Mouse (Mus musculus): ENCODE measurements around the gene Fam122a. TPM values are rescaled to one million over a fixed set of nuclear protein-coding genes. Genes with fewer than 3 reads are reported as not detected.
A peak's percentile ranks its signal among the peaks of the same experiment; 100 is the strongest.

Gene Fam122a
- polyA plus RNA-seq, 1 experiment: 17.6 TPM

DNA sequence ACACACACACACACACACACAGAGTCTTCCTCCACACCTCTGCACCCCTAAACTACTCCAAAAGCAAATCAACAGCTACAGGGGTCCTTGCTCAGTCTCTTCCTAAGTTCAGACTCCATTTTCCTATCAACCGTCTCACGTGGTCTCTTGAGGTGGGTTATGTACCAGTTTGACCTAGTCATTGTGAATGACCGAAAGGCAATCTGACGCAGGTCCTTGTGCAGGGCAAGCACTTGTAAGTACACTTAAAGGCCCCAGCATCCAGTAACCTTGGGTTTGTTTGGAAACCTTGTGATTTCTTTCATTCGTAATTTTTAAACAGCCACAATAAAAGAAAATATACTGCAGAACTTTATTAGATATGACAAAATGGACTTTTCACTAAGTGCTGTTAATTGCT, 4.6 kb downstream of the Fam122a start:
- Histone ChIP-seq H3K79me3 (ENCODE audit: low read depth) (peaks cover 7% of the 10 kb centered on the region), H3K4me3 (ENCODE audit: insufficient read depth, poor library complexity, severe bottlenecking) (no peak overlapping the region), H3K79me2 (ENCODE audit: control insufficient read depth, insufficient read depth) (peaks cover 16% of the 10 kb centered on the region), H3K27me3 (ENCODE audit: control insufficient read depth, insufficient read depth, insufficient read length) (no peaks in the 10 kb centered on the region), H3ac (ENCODE audit: control insufficient read depth, insufficient read length, low read depth) (no peak overlapping the region), H3K36me3 (ENCODE audit: control insufficient read depth, insufficient read depth) (no peaks in the 10 kb centered on the region)
- TF ChIP-seq MYOD1 (IDR thresholded peaks at IDR 0.05; ENCODE audit: control insufficient read depth, insufficient read length, low read depth) (no peak), CTCF (IDR thresholded peaks at IDR 0.05; ENCODE audit: control insufficient read depth, insufficient read depth, insufficient read length) (no peak), USF1 (IDR thresholded peaks at IDR 0.05; ENCODE audit: low read depth) (no peak), FOSL1 (IDR thresholded peaks at IDR 0.05; ENCODE audit: insufficient read depth, low read length, poor library complexity, severe bottlenecking) (no peak), MAX (IDR thresholded peaks at IDR 0.05) (no peak), MYOG (IDR thresholded peaks at IDR 0.05; ENCODE audit: control insufficient read depth, extremely low read depth, insufficient read length) (no peak), CEBPB (IDR thresholded peaks at IDR 0.05; ENCODE audit: low read depth) (no peak)

DNA sequence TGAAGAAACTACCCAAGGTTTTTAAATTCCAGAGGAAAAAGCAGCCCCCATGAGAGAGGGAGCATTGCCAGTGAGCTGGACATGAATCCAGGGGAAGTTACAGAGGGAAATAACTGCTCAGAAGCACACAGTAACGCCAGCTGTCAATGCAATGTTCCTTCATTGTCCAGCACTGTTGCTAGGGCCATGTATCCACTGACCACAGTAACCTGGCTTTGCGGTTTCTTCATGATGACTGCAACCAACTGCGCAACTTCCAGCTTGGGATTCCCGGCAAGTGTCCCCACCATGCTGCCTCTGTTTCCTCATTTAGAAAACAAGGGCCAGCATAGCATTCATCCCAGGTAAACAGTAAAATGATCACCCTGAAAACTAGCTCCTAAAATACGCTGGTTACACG, 5.6 kb downstream of the Fam122a start:
- no peak overlapping the region for H3K4me3 ChIP-seq (ENCODE audit: insufficient read depth, poor library complexity, severe bottlenecking)
- TF ChIP-seq MYOD1 (IDR thresholded peaks at IDR 0.05; ENCODE audit: control insufficient read depth, insufficient read length, low read depth) (no peak), MYOG (IDR thresholded peaks at IDR 0.05; ENCODE audit: control insufficient read depth, extremely low read depth, insufficient read length) (no peak)
- no peaks in the 10 kb centered on the region for H3K27me3 ChIP-seq (ENCODE audit: control insufficient read depth, insufficient read depth, insufficient read length)
- H3K36me3 ChIP-seq (ENCODE audit: control insufficient read depth, insufficient read depth): no peaks in the 10 kb centered on the region
- H3K79me2 ChIP-seq (ENCODE audit: control insufficient read depth, insufficient read depth): peaks cover 9% of the 10 kb centered on the region
- peaks cover 4% of the 10 kb centered on the region for H3K79me3 ChIP-seq (ENCODE audit: low read depth)
- H3ac ChIP-seq (ENCODE audit: control insufficient read depth, insufficient read length, low read depth): no peak overlapping the region

DNA sequence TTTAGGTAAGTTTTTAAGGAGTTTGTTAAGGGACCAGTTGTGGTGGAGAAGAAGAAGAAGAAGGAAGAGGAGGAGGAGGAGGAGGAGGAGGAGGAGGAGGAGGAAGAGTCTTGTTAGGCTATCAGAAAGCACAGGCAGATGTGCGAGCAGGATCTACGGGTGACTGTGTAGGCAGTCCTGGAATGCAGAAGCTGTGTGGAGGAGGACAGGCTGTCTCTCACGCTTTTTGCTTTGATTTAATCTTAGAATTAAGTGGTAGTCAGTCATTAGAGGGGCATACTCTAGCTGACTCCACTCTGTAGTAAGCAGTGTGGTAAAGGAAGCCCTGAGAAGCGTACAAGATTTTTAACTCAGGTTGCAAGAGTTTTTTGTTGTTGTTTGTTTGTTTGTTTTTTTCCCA, 7.9 kb downstream of the Fam122a start:
- TF ChIP-seq MAX (IDR thresholded peaks at IDR 0.05) (no peak), FOSL1 (IDR thresholded peaks at IDR 0.05; ENCODE audit: insufficient read depth, low read length, poor library complexity, severe bottlenecking) (no peak), MYOD1 (IDR thresholded peaks at IDR 0.05; ENCODE audit: control insufficient read depth, insufficient read length, low read depth) (no peak), USF1 (IDR thresholded peaks at IDR 0.05; ENCODE audit: low read depth) (no peak), CTCF (IDR thresholded peaks at IDR 0.05; ENCODE audit: control insufficient read depth, insufficient read depth, insufficient read length) (no peak), MYOG (IDR thresholded peaks at IDR 0.05; ENCODE audit: control insufficient read depth, extremely low read depth, insufficient read length) (no peak), CEBPB (IDR thresholded peaks at IDR 0.05; ENCODE audit: low read depth) (no peak)
- H3K27me3 ChIP-seq (ENCODE audit: control insufficient read depth, insufficient read depth, insufficient read length): no peaks in the 10 kb centered on the region
- H3K79me2 ChIP-seq (ENCODE audit: control insufficient read depth, insufficient read depth): no peaks in the 10 kb centered on the region

DNA sequence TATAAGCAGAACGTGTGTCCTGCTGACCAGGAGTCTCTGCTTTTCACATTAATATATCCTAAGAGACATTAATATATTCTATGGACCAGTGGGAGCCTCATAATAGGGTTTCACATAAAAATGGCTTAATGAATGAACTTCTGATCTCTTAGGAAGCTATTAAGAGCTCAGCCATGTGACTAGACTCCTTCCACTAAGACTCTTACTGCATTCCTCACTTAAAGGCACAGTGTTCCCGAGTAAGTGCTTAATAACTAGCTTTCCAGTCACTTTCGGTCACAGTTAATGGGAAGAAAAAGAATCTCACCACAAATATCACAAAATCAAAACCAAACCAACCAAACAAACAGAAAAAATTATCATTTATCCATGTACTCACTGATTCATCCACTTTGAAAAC, 8.5 kb downstream of the Fam122a start:
- H3K4me3 ChIP-seq (ENCODE audit: insufficient read depth, poor library complexity, severe bottlenecking): no peak overlapping the region
- no peaks in the 10 kb centered on the region for H3K79me3 ChIP-seq (ENCODE audit: low read depth)
- no peaks in the 10 kb centered on the region for H3K36me3 ChIP-seq (ENCODE audit: control insufficient read depth, insufficient read depth)
- H3K79me2 ChIP-seq (ENCODE audit: control insufficient read depth, insufficient read depth): no peaks in the 10 kb centered on the region
- TF ChIP-seq CEBPB (IDR thresholded peaks at IDR 0.05; ENCODE audit: low read depth) (no peak), MYOG (IDR thresholded peaks at IDR 0.05; ENCODE audit: control insufficient read depth, extremely low read depth, insufficient read length) (no peak), FOSL1 (IDR thresholded peaks at IDR 0.05; ENCODE audit: insufficient read depth, low read length, poor library complexity, severe bottlenecking) (no peak)
- no peak overlapping the region for H3ac ChIP-seq (ENCODE audit: control insufficient read depth, insufficient read length, low read depth)
- no peaks in the 10 kb centered on the region for H3K27me3 ChIP-seq (ENCODE audit: control insufficient read depth, insufficient read depth, insufficient read length)

More for the DNA sequence above, 7.9 kb downstream of the Fam122a start:
- H3ac ChIP-seq (ENCODE audit: control insufficient read depth, insufficient read length, low read depth): no peak overlapping the region
- no peaks in the 10 kb centered on the region for H3K79me3 ChIP-seq (ENCODE audit: low read depth)
- no peaks in the 10 kb centered on the region for H3K36me3 ChIP-seq (ENCODE audit: control insufficient read depth, insufficient read depth)
- H3K4me3 ChIP-seq (ENCODE audit: insufficient read depth, poor library complexity, severe bottlenecking): no peak overlapping the region

DNA sequence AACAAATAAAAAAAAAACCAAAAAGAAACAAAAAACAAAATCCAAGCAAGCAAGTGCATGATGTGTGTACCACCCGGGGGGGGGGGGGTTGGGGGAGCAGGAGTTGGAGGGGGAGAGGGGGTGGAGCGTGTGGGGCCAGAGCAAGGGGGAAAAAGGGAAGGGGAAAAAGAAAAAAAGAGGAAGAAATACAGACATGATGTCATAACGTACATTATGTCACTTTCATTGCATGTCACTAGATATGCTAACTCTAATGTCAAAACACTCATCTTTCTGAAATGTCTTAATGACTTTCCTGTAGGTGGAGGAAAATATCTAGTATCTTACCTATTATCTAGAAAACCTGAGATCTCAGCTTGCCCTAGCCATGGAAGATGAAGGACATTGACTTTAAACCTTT, 14.1 kb downstream of the Fam122a start:
- TF ChIP-seq CTCF (IDR thresholded peaks at IDR 0.05; ENCODE audit: control insufficient read depth, insufficient read depth, insufficient read length) (no peak), CEBPB (IDR thresholded peaks at IDR 0.05; ENCODE audit: low read depth) (no peak), USF1 (IDR thresholded peaks at IDR 0.05; ENCODE audit: low read depth) (no peak), FOSL1 (IDR thresholded peaks at IDR 0.05; ENCODE audit: insufficient read depth, low read length, poor library complexity, severe bottlenecking) (no peak), MAX (IDR thresholded peaks at IDR 0.05) (no peak), MYOD1 (IDR thresholded peaks at IDR 0.05; ENCODE audit: control insufficient read depth, insufficient read length, low read depth) (no peak)
- no peak overlapping the region for H3ac ChIP-seq (ENCODE audit: control insufficient read depth, insufficient read length, low read depth)
- no peaks in the 10 kb centered on the region for H3K79me3 ChIP-seq (ENCODE audit: low read depth)
- no peak overlapping the region for H3K4me3 ChIP-seq (ENCODE audit: insufficient read depth, poor library complexity, severe bottlenecking)
- H3K27me3 ChIP-seq (ENCODE audit: control insufficient read depth, insufficient read depth, insufficient read length): no peaks in the 10 kb centered on the region
- no peaks in the 10 kb centered on the region for H3K79me2 ChIP-seq (ENCODE audit: control insufficient read depth, insufficient read depth)
- H3K36me3 ChIP-seq (ENCODE audit: control insufficient read depth, insufficient read depth): no peaks in the 10 kb centered on the region

DNA sequence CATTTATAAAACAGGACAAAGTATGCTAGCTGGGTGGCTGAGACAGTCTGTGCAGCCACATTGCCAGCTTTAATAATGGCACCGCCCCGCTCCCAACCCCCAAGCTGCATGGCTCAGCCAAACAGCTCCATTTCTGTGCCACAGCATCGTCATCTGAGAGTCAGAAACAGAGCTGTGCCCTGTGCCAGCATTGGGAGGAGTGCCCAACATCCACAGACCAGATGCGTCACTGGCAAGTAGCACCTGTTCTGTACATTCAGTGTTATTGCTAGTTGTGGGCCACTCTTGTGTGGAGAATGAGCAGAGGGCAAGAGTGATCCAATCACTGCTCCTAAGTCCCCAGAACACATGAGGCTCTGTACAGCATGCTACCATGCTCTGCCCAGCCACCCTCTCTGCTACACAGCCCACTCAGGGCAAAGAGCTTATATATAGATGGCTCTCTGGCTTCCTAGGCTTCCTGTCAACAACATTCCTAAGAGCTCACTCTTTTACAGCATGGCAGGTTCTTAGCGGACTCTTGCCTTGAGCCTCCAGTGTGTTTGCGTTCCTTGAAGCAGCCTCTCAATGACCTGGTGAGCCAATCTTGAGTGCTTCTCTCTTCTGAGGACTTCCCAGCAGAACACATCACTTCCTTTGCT, 20.4 kb downstream of the Fam122a start:
- Histone ChIP-seq H3K4me3 (ENCODE audit: insufficient read depth, poor library complexity, severe bottlenecking) (no peak overlapping the region), H3ac (ENCODE audit: control insufficient read depth, insufficient read length, low read depth) (no peak overlapping the region), H3K79me3 (ENCODE audit: low read depth) (no peaks in the 10 kb centered on the region), H3K79me2 (ENCODE audit: control insufficient read depth, insufficient read depth) (no peaks in the 10 kb centered on the region), H3K36me3 (ENCODE audit: control insufficient read depth, insufficient read depth) (no peaks in the 10 kb centered on the region), H3K27me3 (ENCODE audit: control insufficient read depth, insufficient read depth, insufficient read length) (no peaks in the 10 kb centered on the region)
- TF ChIP-seq USF1 (IDR thresholded peaks at IDR 0.05; ENCODE audit: low read depth) (no peak), MYOD1 (IDR thresholded peaks at IDR 0.05; ENCODE audit: control insufficient read depth, insufficient read length, low read depth) (peak; percentile 49)

Data from C2C12 (cell line).